Mouse (Mus musculus) urinary bladder, adult 2 months (tissue): Measurements from ENCODE around the gene Fgr. TPM values are rescaled to one million over a fixed set of nuclear protein-coding genes. Genes with fewer than 3 reads are reported as not detected.
A peak's percentile ranks its signal among the peaks of the same experiment; 100 is the strongest.
"Not testable (repeated sequence)": the region's sequence is repeated elsewhere in the genome, so short reads cannot be mapped to it uniquely, and the experiment has no call there.

Source experiments
- DNase-seq: peaks from one replicate; pipeline ENCODE4 v3.0.0; 2022; ENCODE audit warnings: low spot score
- polyA plus RNA-seq: library from polyadenylated mRNA; depleted of rRNA; stranded (reverse); fragments of >200 nt; gene quantifications from 2 replicates; pipeline ENCODE4 v1.2.3, GENCODE M21; 2012; rRNA removed

The Fgr gene
- polyA plus RNA-seq: 1.3 and 1.8 TPM in 2 replicates

DNA sequence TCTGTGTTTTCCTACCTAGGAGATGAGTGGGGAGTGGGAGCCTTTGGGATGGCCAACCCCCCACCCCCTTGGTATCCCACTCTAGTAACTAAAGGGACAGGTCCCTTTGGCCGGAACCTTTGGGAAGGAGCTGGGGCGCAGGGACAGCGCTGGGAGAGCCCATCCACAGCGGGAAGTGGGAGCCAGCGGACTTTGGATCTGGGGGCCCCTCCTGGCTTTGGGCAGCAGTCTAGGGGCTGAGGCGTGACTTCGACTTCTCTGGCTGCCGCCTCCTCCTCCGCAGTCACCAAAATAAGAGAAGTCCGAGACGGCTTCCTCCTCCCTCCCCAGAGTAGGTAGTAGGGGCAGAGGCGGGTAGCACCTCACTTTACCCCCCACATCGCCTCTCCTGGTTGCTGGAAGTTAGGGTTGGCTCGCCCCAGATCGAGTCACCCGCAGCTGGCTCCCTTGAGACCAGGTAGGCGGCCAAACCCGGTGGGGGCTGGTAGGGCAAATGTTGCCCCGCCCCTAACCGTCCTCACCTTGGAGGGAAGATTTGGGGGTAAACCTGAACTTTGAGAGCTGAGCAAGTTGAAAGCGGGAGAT, at the start of gene Fgr:
Gene Fgr, plus strand, starts transcription at position 282 of the 585 bp plus-strand sequence.
- DNase-seq: no peak

DNA sequence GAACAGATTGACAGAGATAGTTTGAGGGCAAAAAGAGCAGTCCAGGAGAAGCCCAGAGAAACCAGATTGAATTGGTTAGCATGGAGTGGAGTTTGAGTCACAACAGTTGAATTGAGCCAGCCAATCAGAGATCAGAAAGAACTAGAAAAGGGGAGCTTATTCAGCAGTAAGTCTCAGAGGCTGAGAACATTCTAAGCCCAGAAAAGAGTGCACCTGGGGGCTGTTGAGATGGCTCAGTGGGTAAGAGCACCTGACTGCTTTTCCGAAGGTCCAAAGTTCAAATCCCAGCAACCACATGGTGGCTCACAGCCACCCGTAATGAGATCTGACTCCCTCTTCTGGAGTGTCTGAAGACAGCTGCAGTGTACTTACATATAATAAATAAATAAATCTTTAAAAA, 47.4 kb upstream of the Fgr start:
- not testable (repeated sequence) for DNase-seq

DNA sequence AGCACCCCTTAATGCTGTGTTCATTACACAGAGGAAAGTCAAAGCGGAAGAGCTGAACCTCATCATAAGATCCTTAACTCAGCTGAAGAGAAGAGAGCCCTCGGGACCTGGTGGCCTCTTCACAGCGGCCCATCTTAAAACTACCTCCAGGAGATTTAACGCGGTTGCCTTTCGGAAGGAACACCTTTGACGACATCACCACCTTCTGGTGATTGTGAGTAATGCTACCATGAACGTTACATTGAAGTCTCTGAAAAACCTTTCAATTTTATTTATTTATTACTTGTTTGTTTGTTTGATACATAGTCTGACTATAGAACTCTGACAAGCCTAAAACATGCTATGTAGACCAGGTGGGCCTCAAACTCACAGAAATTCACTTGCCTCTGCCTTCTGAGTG, 43.1 kb upstream of the Fgr start:
- DNase-seq: no peak

DNA sequence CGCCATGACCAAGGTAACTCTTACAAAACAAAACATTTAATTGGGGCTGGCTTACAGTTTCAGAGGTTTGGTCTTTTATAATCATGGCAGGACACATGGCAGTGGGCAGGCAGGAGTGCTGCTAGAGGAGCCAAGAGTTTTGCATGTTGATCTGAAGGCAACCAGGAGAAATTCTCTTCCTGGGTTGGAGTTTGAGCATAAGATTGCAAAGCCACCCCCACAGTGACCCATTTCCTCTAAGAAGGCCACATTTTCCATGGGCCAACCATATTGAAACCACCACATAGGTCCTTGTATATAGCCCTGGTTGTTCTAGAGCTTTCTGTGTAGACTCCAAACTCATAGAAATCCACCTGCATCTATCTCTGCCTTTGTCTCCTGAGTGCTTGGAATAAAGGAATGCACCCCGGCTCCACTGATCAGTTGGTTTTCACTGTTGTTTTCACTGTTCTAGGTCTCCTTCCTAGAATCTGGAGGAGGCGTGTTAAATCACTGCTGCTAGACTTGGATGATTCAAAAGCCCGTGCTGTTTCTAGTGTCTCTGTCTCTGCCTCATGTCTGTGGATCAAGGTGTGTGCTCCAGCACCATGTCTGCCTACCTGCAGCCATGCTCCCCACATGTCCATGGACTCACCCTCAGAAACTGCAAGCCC, 41.0 kb upstream of the Fgr start:
- DNase-seq: no peak

DNA sequence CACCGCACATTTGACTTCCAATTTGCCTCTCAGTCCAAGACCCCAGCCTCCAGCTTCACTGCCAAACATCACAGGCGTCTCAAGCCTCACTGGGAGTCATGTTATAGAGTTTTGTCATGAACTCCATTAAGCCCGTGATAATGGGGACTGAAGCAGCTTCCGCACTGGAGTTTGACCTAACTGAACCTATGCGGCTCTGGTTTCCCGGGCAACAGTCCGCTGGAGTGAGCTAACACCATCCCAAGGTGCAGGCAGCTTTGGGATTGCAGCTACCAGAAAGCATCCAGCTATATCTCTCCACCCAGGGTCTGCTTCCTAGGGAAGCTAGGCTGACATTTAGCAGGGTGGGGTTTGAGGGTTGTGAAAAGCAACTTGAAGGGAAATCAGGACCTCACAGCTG, 39.3 kb upstream of the Fgr start:
- no peak for DNase-seq

DNA sequence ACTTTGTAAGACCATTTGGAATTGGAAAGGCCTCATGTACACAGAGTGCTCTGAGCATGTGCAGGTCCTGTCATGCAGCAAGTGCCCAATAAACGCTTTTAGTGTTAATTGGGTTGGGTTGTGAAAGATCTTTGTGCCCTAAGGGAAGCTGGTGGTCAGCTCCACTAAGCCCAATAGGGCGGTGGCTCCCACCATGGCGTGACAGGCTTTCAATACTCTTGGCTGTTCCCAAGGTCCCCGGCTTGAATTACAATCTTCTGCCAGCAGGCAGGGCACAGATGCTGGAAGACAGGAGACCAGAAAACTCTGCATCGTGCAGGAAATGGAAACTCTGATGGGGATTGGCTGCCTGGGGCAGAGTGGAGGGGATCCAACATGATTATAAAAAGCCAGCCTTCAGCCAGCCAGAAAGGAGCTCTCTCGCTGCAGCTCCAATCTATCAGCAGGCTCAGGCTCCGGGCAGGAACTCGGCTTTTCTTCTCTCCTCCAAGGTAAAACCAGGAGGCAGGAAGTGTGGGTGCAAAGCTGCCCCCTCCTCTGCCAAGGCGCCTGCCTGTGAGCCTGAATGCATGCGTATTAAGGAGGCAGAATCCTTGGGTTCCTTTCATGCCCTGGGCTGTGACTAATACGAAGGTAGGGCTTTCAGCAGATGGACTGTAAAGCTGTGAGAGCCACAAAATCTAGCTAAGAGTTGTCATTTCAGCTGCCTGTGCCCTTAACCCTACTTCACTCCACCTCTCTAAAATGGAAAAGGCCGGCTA, 35.5 kb upstream of the Fgr start:
- DNase-seq: no peak

DNA sequence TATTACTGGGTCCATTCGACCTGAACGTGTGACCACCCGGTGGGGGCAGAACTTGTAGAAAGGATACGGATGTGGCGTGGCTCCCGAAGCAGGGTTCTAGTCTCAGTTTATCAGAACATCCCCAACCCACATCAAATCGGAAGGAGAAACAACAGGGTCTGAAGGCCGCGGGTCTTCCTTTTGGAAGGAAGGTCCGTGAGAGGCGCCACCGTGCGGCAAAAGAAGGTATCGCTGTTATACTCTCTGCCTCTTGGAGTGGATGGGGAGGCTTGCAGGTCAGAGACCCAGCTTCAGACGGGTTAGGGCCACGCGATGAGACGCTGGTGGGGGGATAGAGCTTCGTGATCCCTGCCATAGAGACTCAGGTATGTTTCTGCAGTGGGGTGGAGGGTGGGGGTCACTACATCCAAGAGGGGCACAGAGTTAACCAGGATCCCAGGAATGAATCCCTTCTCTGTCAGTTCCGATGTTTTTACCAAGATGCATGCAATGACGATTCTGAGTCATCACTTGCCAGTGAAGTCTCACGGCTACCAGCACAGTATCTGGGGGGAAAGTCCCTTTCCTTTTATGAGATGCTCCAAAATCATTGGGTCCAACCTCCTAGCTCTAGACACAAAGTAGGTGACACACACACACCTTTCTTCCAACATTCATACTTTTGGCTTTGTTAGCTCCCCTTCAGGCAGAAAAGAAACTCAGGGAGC, 34.3 kb upstream of the Fgr start:
- no peak for DNase-seq

DNA sequence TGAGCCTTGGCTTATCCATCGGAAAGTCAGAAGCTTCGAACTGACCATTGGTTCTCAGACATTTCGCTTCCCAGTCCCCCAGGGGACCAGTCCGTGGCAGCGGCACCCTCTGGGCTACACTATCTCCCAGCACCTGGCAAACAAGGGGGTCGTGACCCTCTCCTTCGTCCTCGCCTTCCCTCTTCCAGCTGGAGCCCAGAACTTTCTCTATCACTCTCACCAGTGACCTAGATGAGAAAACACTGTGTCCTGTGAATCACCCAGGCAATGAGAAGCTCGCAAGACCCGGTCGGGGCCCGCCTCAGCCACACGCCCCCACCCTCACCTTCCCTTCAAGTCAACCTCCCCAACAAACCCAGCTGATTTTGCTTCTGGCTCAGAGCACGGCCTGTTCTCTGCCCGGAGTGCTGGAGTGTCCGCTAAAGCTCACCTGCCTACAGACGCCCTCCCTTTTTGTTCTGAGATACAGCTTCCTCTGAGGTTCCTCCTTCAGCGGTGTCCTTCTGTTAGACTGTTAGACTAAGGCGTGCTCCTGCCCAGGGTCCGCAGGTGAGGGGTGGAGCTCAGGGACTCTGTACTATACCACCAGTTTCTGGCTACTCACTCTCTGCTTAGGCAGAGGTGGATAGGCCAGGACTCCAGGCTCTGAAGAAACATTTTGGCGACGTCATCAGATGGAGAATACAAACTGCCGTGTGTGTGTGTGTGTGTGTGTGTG, 32.7 kb upstream of the Fgr start:
- no peak for DNase-seq

DNA sequence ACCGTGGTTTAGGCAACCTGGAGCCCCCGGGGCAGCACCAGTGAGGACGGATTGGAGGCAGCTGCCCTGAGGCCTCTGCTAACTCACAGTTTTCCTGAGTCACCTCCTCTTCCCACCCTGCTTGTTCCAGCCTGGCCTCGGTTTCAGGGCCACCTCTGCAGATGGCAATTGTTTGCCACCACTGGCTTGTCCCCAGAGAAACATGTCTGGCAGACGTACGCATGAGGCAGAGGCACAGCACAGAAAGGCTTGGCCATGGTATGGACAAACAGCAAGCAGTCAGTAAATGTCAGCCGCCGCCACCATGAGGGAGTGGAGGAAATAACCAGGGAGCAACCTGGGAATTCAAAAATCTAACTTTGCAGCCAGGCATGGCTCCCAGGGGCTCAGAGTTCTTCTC, 30.8 kb upstream of the Fgr start:
- no peak for DNase-seq

DNA sequence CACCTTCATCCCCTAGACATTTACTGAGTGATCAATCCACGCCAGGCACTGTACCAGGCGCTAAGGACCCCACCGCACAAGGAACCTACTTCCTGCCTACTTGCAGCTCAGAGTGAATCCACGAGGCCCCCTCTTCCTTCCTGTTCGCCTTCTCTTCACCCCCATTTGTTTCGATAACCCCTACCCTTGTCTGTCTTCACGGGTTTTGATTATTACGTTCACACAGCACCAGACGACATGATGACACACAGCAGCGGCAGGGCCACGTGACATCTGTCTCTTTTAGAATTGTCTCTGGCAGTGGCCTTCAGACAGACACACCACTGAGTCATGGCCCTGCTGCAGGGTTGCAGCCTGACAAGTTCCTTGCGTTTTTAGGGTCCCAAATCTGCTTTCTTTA, 29.8 kb upstream of the Fgr start:
- no peak for DNase-seq

DNA sequence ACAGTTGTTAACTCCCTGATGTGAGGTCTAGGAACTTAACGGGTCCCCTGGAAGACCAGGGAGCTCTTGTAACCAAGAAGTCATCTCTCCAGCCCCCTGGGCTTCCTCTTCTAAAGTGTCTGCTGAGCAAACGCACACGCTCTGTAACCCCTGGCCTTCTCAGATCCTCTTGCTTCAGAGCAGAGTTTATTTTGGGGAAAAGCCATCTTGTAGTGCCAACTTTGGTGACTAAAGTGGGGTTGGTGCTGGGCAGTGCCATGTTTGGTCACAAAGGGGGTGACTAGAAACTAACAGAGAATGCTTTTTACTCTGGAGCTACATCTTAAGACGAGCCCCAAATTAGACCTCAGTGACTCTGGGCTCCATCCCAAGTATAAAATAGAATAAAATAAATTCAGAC, 29.1 kb upstream of the Fgr start:
- no peak for DNase-seq

DNA sequence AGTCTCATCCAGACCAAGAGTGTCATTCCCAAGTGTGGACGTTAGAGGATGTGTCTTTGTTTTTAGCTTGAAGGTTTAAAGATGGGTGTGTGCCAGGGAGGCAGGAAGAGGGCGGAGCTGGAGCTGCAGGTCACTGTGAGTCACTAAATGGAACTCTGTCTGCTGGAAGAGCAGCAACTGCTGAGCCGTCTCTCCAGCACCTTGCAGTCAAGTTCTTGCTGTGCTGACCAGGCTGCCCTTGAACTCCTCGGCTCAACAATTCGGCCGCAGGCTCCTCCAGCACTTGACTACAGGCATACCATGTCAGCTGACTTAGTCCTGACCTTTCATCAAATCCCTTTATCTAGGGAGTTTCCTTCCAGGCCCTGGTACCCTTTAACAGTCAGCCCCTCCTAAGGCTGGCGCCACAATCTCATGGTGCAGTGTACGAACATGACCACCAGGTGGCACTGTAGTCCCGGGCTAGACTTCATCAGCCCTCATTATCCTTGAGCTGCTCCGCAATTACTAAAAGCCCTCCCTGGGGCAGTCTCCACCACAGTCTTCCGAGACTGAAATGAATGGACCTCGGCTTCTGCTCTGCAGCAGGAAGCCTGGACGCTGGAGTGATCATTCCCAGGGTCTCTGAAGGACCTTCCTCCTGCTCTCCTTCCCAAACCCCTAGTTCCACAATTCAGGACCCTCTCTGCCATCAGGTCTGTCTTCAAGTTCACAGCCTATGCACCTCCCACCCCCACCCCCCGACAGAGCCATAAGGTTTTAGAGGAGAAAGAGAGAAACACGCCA, 28.4 kb upstream of the Fgr start:
- DNase-seq: peak; percentile 80

DNA sequence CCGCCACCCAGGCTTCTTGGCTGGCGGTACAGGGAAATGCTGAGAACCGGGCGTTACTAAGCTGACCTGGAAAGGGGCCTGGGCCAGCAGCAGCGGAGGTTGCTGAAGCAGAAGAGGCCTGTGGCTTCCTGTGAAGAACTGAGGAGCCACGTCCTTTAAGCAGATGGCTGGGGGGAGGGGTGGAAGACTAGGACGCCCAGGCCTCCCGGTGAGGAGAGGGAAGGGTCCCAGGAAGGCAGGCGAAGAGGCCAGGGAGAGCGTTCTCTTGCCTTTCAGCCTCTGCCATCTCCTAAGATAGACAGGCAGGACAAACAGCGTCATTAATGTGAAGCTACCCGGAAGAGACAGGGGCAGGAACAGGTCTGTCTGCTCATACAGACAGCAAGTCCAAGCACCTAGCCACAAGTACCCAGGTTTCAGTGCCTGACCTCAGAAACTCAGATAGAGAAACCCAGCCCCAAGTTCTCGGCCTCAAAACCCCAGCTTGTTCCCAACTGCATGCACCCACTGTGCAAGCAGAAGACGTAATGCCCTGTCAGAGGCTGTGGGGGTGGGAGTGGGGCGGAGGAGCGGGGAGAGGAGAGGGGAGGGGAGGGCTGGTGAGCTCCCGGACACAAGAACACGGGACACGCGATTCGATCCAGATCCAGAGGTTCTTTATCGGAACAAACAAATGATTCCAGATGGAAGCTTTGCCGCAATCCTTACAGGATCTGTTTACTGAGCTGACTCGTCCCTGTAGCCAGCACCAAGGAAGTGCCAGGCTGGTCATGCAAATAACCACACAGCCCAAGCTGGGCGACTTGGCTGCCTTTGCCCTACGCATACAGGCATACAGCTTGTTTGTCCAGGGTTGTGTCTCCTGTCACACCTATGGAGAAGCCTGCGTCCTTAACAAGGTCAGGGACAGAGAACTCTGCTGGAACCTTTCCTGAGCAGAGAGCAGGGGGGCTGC, 27.6 kb upstream of the Fgr start:
- peak; percentile 47 for DNase-seq

DNA sequence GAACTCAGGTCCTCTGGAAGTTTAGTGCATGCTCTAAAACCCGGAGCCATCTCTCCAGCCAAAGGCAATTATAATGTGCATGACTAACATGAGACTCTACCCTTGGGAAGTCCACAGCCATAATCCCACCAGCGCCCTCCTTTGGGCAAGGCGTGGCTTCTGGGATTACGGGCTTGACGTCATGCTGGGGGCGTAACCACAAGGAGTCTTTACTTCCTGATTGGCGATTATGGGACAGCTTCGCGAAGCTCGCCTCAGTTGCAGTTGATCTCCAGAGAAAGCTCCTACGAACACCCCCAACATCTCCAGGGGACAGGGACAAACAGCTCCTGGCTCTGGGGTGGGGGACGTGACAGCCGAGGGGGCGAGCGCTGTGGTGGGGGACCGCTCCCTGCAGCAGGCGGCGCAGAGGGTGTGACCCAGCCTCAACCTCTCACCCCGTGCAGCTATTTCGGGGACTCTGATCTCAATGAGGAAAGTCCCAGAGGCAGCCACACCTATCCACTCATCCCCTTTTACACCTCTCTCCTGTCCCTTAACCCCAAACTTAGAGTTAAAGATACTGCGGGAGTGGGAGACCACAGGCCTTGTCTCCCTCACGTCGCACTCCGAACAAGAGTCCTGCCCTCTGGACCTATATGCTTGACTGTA, 23.9 kb upstream of the Fgr start:
- DNase-seq: no peak

DNA sequence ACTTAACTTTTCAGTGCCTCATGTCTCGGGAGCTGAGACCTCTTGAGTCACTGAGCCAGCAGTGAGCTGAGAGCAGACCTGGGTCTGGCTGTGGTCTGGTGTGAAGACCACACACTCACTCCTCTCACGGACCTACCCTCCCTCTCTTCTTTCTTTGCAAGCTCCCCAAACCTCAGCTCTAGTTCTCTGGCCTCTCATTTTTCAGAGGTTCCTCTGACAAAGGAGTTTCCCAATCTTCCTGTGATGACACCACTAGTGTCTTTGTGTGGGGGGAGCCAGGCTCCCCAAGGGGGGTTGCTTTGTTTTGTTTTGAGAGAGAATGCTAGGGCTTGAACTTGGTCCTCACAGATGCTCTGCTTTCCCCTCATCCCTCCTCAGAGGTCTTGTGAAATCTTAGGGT, 22.9 kb upstream of the Fgr start:
- no peak for DNase-seq

DNA sequence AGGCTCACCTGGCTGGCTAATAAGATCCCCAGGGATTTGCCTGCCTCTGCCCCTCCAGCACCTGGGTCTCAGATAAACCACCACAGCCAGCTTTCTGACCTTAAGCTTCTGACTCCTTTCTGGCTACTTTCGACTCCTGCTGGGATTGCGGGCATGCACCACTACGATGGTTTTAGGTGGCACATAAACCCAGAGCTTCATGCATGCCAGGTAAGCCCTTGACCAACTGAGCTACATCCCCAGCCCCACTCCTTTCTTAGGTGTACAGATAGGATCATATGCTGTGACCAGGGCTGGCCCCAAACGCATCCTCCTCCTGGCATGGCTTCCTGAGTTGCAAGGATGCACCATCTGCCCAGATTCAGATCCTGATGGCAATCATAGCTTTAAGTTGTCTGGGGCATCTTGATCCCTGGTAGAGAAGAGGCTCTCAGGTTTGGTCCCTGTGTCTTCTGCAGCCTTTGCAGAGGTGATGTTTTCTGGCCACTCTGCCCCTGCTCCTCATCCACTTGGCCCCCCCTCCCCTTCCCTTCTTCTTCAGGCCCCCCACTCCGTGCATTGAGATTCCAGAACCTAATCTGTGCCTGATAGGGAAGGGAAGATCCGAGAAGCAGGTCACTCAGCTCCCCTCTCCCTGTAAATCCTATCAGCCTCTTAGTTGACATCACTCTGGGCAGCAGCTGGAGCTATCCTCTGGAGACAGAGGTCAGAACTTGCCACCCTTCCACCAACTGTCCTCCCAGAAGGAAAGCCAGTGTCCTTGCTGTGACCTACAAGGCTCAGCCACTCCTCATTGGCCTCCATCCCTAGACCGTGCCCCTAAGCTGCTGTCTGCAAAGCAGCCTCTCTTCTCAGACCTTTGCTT, 19.1 kb upstream of the Fgr start:
- no peak for DNase-seq

DNA sequence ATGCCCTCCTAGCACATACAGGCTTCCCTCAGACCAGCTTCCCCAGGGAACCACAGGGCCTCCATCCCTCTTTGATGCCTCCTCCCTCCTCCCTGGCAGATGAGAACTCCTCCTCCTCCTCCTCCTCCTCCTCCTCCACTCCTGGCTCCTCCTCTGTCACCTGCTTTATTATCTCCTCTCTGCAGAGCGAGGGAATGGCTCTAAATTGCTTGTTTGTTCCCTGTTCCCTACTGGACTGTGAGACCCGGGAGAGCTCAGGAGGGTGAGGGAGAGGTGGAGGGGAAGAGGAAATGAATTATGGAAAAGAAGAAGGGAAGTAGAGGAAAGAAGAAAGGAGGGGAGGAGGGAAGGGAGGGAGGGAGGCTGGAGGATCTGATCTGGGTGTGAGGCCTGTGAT, 18.5 kb upstream of the Fgr start:
- DNase-seq: no peak
